Mouse (Mus musculus) lung, adult 2 months (tissue): ENCODE measurements around the gene Dscam. TPM values are rescaled to one million over a fixed set of nuclear protein-coding genes. Genes with fewer than 3 reads are reported as not detected.

Experiments used
- DNase-seq: peaks from one replicate; pipeline ENCODE4 v3.0.0; 2022
- H3K4me1 ChIP-seq: fragments of 200-500 bp; 2 replicates; pipeline ENCODE4 v1.6.1; 2011; ENCODE audit warnings: low read length; ENCODE audit not compliant: control insufficient read depth, insufficient read depth
- H3K4me3 ChIP-seq: fragments of 200-500 bp; replicated peaks from 2 replicates; pipeline ENCODE3; 2011; ENCODE audit warnings: low read depth, mild to moderate bottlenecking, control low read depth, low read length; ENCODE audit errors: extremely low read depth
- CTCF ChIP-seq: fragments of 200-500 bp; IDR thresholded peaks from 2 replicates; pipeline ENCODE4 v1.5.1; 2011; ENCODE audit warnings: mild to moderate bottlenecking, low read length, control low read depth; ENCODE audit not compliant: insufficient read depth
- POLR2A ChIP-seq: fragments of 200-500 bp; IDR thresholded peaks from 2 replicates; pipeline ENCODE4 v1.6.1; 2011; ENCODE audit warnings: low read depth, mild to moderate bottlenecking, control low read depth, low read length, borderline replicate concordance; ENCODE audit errors: extremely low read depth
- WGBS: fragments of 180-500 bp; shearing (Covaris S2); methylation state at CpG from one replicate; pipeline ENCODE4 v1.1.7; 2018; 5-methylcytosine and 5-hydroxymethylcytosine counted together
- polyA plus RNA-seq: library from polyadenylated mRNA; depleted of rRNA; stranded (reverse); fragments of >200 nt; gene quantifications from 2 replicates; pipeline ENCODE4 v1.2.3, GENCODE M21; 2012

Dscam gene
- polyA plus RNA-seq, 1 experiment, result 0.05 TPM

DNA sequence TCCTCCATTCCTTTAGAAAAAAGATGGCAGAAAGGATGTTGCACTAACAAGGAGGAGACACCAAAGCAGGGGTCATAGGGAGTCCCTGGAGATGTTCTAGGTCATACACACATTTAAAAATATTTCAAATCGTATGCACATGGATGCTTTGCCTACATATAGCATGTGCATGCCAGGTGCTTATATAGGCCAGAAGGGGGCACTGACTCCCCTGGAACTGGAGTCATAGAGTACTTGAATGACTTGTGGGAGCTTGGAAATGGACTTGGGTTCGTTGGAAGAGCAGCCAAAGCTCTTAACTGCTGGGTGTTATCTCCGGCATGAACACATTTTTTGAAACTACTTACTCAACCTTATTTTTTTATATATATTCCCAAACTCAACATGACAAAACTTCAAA, 448.4 kb downstream of the Dscam start:
- DNase-seq, result no peak
- no peak for TF ChIP-seq CTCF
- TF ChIP-seq POLR2A, result no peak
- WGBS, result 53% methylated on average over 3 of the region's 3 CpGs
- Histone ChIP-seq H3K4me3 (no peak overlapping the region), H3K4me1 (no peaks in the 10 kb centered on the region)

DNA sequence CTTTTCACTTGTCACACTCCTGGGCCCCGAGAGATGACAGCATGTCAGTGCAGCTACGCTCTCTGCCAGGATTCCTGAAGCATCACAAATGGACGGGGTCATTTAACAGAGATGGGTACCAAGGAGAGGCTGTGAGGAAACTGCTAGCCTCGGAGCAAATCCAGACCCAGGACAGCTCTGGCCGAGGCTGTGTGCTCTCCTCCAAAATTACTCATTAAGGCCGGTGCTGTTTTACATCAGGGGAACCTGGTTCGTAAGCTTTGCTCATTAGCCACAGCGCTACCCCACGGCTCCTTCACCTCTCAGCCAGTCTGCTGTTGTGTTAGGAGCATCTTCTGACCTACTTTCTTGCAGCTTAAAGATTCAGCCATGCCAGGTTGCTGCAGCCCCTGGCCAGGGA, 449.3 kb downstream of the Dscam start:
- 67% methylated on average over 9 of the region's 9 CpGs for WGBS
- no peak overlapping the region for H3K4me3 ChIP-seq
- no peaks in the 10 kb centered on the region for H3K4me1 ChIP-seq
- no peak for DNase-seq
- no peak for TF ChIP-seq POLR2A

DNA sequence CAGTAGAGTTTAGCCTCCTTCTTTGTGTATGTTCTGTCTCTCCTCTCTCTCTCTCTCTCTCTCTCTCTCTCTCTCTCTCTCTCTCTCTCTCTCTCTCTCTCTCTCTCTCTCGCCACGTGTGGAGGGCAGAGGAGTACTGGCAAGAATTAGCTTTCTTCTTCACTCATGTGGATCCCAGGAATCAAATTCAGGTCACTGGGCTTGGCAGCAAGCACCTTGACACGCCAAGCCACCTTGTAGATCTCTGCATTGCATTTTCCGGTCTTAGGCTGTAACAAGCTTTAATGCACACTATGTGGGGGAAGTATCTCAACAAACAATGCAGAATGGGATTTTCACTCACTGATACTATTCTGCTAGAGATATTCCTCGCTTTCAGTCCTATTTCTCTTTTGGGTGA, 449.9 kb downstream of the Dscam start:
- Histone ChIP-seq H3K4me3 (no peak overlapping the region), H3K4me1 (no peaks in the 10 kb centered on the region)
- 79% methylated on average over 5 of the region's 5 CpGs for WGBS
- TF ChIP-seq CTCF (no peak), POLR2A (no peak)
- no peak for DNase-seq

DNA sequence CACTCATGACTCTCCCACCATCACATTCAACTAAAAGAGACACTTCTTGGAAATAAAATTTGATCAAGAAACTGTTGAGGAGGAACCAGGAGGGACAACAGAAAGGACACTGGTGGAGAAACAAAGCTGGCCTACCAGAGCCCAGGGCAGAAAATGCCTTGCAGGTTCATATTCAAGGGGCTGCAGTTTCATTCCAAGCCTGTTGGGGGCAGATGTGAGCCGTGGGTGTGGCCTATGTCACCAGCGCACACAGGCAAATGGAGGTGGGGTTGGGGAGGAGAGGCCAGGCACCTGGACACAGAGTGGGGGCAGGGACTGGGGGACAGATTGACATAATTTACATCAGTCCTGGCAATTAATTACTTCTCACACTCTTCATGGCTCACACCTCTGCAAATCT, 452.3 kb downstream of the Dscam start:
- no peak for DNase-seq
- Histone ChIP-seq H3K4me1 (no peaks in the 10 kb centered on the region), H3K4me3 (no peak overlapping the region)
- WGBS, result 3% methylated on average over 2 of the region's 2 CpGs
- 0 out of 2 replicates have a peak, but pooled peaks have one; percentile 13 for TF ChIP-seq CTCF
- TF ChIP-seq POLR2A, result no peak

DNA sequence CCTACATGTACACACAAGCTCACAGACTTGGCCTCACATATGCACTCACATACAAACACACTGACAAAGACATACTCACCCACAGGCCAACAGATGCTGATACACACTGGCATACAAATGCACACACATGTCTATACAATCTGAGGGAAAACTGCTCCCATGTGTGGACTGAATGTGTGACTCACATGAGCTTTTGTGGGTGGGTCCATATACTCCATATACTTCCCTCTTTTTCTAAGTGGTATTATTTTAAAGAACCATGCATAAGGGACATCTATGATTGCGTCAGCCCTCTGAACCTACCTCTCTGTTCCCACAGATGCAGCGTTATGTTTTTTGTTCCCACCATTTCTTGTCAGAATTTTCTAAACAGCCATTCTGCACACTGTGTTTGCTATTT, 453.9 kb downstream of the Dscam start:
- TF ChIP-seq CTCF (no peak), POLR2A (no peak)
- no peak for DNase-seq
- Histone ChIP-seq H3K4me3 (no peak overlapping the region), H3K4me1 (no peaks in the 10 kb centered on the region)
- WGBS, result 88% methylated on average over 2 of the region's 2 CpGs

DNA sequence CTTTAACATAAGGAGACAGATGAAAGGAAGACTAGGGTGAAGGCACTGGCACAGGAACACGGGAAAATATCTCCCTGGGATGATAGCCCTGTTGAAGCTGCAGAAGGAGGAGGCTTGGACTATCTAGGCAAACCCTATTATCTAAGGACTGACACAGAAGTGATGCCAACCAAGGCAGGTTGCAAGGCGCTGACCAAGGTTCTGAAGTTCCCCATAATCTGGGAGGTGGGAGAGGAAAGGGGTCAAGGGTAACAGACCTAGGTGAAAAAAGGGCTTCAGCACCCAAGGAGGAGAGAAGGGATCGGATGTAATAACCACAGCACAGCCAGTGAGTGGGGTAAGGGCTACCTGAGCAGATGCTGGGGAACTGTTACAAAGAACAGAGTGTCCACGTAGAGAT, 458.6 kb downstream of the Dscam start:
- Histone ChIP-seq H3K4me3 (no peak overlapping the region), H3K4me1 (no peaks in the 10 kb centered on the region)
- no peak for TF ChIP-seq CTCF
- no peak for TF ChIP-seq POLR2A
- 39% methylated on average over 4 of the region's 4 CpGs for WGBS
- DNase-seq, result no peak

DNA sequence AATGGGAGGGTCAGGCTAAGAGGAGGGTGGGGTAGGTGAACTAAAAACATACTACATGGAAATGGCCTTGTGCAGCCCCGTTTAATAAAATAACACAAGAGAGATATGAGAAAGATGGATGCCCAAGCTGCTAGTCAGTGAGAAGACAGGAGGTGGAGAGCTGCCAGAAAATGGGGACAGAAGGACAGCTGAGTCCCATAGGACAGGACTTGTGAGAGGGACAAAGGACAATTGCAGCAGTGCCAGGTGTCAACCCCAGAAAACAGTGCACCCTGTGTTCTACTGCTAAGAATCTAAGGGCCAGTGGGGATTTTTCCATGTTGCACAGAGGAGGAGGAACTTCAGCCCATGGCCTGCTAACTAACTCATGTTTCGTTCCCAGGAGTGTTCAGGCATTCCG, 470.0 kb downstream of the Dscam start:
- 78% methylated on average over 3 of the region's 3 CpGs for WGBS
- no peak overlapping the region for H3K4me3 ChIP-seq
- H3K4me1 ChIP-seq, result no peaks in the 10 kb centered on the region
- DNase-seq, result no peak
- no peak for TF ChIP-seq POLR2A
- TF ChIP-seq CTCF, result no peak

DNA sequence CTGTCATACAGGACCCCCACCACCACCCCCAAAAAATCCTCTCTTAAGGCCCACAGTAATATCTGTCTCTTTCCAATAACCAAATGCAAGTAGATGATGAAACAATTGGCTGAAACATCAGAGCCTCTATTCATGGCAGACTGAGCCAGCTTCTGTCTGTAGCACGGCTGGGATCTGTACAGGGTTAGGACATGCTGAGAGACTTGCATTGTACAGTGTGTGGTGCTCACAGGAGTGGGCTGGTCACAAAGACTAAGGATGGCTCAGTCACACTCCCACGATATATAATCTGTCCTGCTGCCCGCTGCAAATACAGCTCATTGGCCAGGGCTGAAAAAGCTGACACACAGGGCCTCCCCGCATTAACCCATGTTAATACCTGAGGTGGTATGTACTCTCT, 474.7 kb downstream of the Dscam start:
- H3K4me3 ChIP-seq, result no peak overlapping the region
- WGBS, result 78% methylated on average over 4 of the region's 4 CpGs
- H3K4me1 ChIP-seq, result no peaks in the 10 kb centered on the region
- DNase-seq, result no peak
- TF ChIP-seq POLR2A (no peak), CTCF (no peak)

DNA sequence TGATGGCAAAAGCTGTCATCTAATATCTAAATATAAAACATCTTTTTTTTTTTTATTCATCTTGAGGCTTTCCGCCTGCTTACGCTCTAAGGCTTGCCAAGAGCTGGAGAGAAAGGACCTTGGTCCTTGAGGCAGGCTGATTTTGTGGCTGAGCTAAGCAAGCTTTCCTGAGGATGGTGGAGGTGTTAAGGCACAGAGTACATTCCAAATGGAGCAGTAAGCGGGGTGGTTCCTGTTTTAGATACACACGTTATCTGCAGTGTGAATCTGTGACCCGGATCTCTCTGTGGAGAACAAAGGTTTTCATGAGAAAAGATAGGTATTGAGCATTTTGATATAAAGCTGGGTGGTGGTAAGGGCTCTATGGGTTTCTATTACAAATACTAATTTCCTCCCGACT, 479.0 kb downstream of the Dscam start:
- 77% methylated on average over 6 of the region's 6 CpGs for WGBS
- Histone ChIP-seq H3K4me3 (no peak overlapping the region), H3K4me1 (no peaks in the 10 kb centered on the region)
- DNase-seq, result no peak
- no peak for TF ChIP-seq CTCF
- no peak for TF ChIP-seq POLR2A

DNA sequence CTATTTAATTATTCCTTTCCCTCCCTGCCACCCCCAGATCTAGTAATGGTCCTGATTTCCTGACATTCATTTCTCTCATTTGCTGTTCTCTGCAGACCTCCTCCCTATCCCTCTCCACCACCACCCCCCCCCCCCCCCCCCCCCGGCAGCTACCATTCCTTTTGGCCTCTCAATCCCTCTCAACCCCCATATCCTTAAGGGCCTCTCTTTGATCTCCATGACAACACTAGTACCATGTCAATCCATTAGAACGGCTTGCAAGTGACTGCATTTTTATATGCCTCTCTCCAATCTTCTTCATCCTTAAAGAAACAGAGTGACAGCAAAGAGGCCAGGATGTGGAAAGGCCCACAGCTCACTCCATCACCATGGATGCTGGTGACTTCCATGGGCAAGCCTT, 480.5 kb downstream of the Dscam start:
- DNase-seq, result no peak
- WGBS, result 27% methylated on average over 2 of the region's 2 CpGs
- TF ChIP-seq CTCF (no peak), POLR2A (no peak)
- Histone ChIP-seq H3K4me3 (no peak overlapping the region), H3K4me1 (no peaks in the 10 kb centered on the region)

DNA sequence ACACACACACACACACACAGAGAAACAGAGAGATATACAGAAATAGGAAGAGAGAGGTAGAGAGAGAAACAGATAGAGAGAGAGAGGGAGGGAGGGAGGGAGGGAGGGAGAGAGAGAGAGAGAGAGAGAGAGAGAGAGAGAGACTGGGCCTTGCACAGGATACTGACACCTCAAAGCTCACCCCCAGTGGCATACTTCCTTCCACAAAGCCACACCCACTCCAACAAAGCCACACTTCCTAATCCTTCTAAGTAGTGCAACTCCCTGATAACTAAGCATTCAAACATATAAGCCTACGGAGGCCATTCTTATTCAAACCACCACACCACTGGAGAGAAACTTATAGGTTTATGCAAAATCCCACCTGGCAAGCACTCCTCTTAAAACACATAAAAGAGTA, 481.1 kb downstream of the Dscam start:
- WGBS, result 26% methylated on average over 1 of the region's 1 CpGs
- TF ChIP-seq POLR2A (no peak), CTCF (no peak)
- Histone ChIP-seq H3K4me3 (no peak overlapping the region), H3K4me1 (no peaks in the 10 kb centered on the region)
- no peak for DNase-seq
